ENCODE assay signal across 8 mouse cellular contexts in genomic region chr15:98165525-98165924, GRCm38 (mm10). TPM values are rescaled to one million over a fixed set of nuclear protein-coding genes. Genes with fewer than 3 reads are reported as not detected.
DNase-seq lines count a peak whose midpoint lies in the region; ATAC-seq lines count a peak whose summit lies in the region.

Gene Asb8, minus strand, starts transcription at chr15:98165625.

- ATAC-seq in lung, embryonic 16.5 days (ENCODE audit: low read depth): no peak
- ATAC-seq in embryonic facial prominence, embryonic 13.5 days (ENCODE audit: insufficient number of reproducible peaks, insufficient read depth, low FRiP score, low TSS enrichment, low read depth): no peak
- no peak for ATAC-seq in heart, embryonic 15.5 days (replicated peaks; ENCODE audit: insufficient number of reproducible peaks, insufficient read depth, low FRiP score, low read depth)
- ATAC-seq in neural tube, embryonic 12.5 days (ENCODE audit: low FRiP score, low read depth): no peak

- no peak within 1 kb of the TSS for H3K4me3 ChIP-seq in lung, embryonic 16.5 days (ENCODE audit: low read length)
- H3K4me3 ChIP-seq in embryonic facial prominence, embryonic 13.5 days: no peak within 1 kb of the TSS
- no peak within 1 kb of the TSS for H3K4me3 ChIP-seq in heart, embryonic 15.5 days
- no peak within 1 kb of the TSS for H3K4me3 ChIP-seq in neural tube, embryonic 12.5 days

- no peak within 1 kb of the TSS for H3K4me2 ChIP-seq in lung, embryonic 16.5 days (ENCODE audit: low read depth, low read length)
- no peak within 1 kb of the TSS for H3K4me2 ChIP-seq in embryonic facial prominence, embryonic 13.5 days
- no peak within 1 kb of the TSS for H3K4me2 ChIP-seq in heart, embryonic 15.5 days
- H3K4me2 ChIP-seq in neural tube, embryonic 12.5 days (replicated peaks): no peak within 1 kb of the TSS; the same call in 1 of the 2 replicates

- peaks cover 52% of the 10 kb centered on the region for H3K27me3 ChIP-seq in lung, embryonic 16.5 days (ENCODE audit: control insufficient read depth, insufficient read depth, low read depth, low read length)
- H3K27me3 ChIP-seq in embryonic facial prominence, embryonic 13.5 days: peaks cover 59% of the 10 kb centered on the region
- peaks cover 54% of the 10 kb centered on the region for H3K27me3 ChIP-seq in heart, embryonic 15.5 days
- peaks cover 36% of the 10 kb centered on the region for H3K27me3 ChIP-seq in neural tube, embryonic 12.5 days (replicated peaks)

- intact Hi-C loops in left cerebral cortex, postnatal 25 days (cut with DNase I): loop anchor here (5.0 kb wide), 1 partner anchor 73 kb away; the partner anchor contains the start of genes Pfkm and Senp1

- H3K9ac ChIP-seq in lung, embryonic 16.5 days (ENCODE audit: low read length): no peak within 1 kb of the TSS
- no peak within 1 kb of the TSS for H3K9ac ChIP-seq in embryonic facial prominence, embryonic 13.5 days
- no peak within 1 kb of the TSS for H3K9ac ChIP-seq in heart, embryonic 15.5 days
- no peak within 1 kb of the TSS for H3K9ac ChIP-seq in neural tube, embryonic 12.5 days

- peaks cover 9% of the 10 kb centered on the region for H3K4me1 ChIP-seq in lung, embryonic 16.5 days (replicated peaks; ENCODE audit: control insufficient read depth, insufficient read depth, low read length)
- H3K4me1 ChIP-seq in embryonic facial prominence, embryonic 13.5 days: peaks cover 19% of the 10 kb centered on the region
- H3K4me1 ChIP-seq in heart, embryonic 15.5 days (replicated peaks): peaks cover 22% of the 10 kb centered on the region
- peaks cover 23% of the 10 kb centered on the region for H3K4me1 ChIP-seq in neural tube, embryonic 12.5 days

- no peaks in the 10 kb centered on the region for H3K9me3 ChIP-seq in lung, embryonic 16.5 days (ENCODE audit: control insufficient read depth, low read length)
- H3K9me3 ChIP-seq in embryonic facial prominence, embryonic 13.5 days: no peaks in the 10 kb centered on the region
- no peaks in the 10 kb centered on the region for H3K9me3 ChIP-seq in heart, embryonic 15.5 days (replicated peaks)
- no peaks in the 10 kb centered on the region for H3K9me3 ChIP-seq in neural tube, embryonic 12.5 days

- H3K27ac ChIP-seq in lung, embryonic 16.5 days (ENCODE audit: low read length): no peak within 1 kb of the TSS
- no peak within 1 kb of the TSS for H3K27ac ChIP-seq in embryonic facial prominence, embryonic 13.5 days
- H3K27ac ChIP-seq in heart, embryonic 15.5 days: no peak within 1 kb of the TSS
- H3K27ac ChIP-seq in neural tube, embryonic 12.5 days: no peak within 1 kb of the TSS

- no peaks in the 10 kb centered on the region for H3K36me3 ChIP-seq in lung, embryonic 16.5 days (ENCODE audit: control insufficient read depth, insufficient read depth, low read length)
- no peaks in the 10 kb centered on the region for H3K36me3 ChIP-seq in embryonic facial prominence, embryonic 13.5 days
- no peaks in the 10 kb centered on the region for H3K36me3 ChIP-seq in heart, embryonic 15.5 days
- no peaks in the 10 kb centered on the region for H3K36me3 ChIP-seq in neural tube, embryonic 12.5 days

- DNase-seq in lung, postnatal 14 days: no peak
- no peak for DNase-seq in left cerebral cortex, postnatal 25 days (ENCODE audit: low spot score in 2 of 2)
- no peak for DNase-seq in cerebellum, postnatal 14 days
- DNase-seq in ovary, postnatal 10 days (ENCODE audit: low spot score): no peak

- 77% methylated on average over 5 of the region's 5 CpGs for WGBS in lung, embryonic 16.5 days
- WGBS in embryonic facial prominence, embryonic 13.5 days: 75% methylated on average over 5 of the region's 5 CpGs
- WGBS in heart, embryonic 15.5 days: 76% methylated on average over 5 of the region's 5 CpGs
- 84% methylated on average over 5 of the region's 5 CpGs for WGBS in neural tube, embryonic 12.5 days

RNA-seq across cellular contexts. Expression of gene Asb8, which starts in this region (rescaled TPM):
- polyA plus RNA-seq in lung, embryonic 16.5 days (2015; fragmentation: Nextera tagmentation; extraction: Ambion mirVana): 44.5 and 47.9 TPM in 2 replicates
- 49.2 and 55.3 TPM in 2 replicates for polyA plus RNA-seq in embryonic facial prominence, embryonic 13.5 days (2015; fragmentation: Nextera tagmentation; extraction: Ambion mirVana)
- polyA plus RNA-seq in heart, embryonic 15.5 days (2015; fragmentation: Nextera tagmentation; extraction: Ambion mirVana): 77.6 and 78.1 TPM in 2 replicates
- total RNA-seq in left cerebral cortex, postnatal 25 days (2021): 10 to 100 TPM; 46.5 to 48.0 TPM
- polyA plus RNA-seq in neural tube, embryonic 12.5 days (2016; fragmentation: Nextera tagmentation; extraction: Ambion mirVana): 51.4 and 52.1 TPM in 2 replicates
